Mouse (Mus musculus): ENCODE results near the gene Crispld2. TPM values are rescaled to one million over a fixed set of nuclear protein-coding genes. Genes with fewer than 3 reads are reported as not detected.

Gene Crispld2
- polyA plus RNA-seq, 1 experiment: not detected

DNA sequence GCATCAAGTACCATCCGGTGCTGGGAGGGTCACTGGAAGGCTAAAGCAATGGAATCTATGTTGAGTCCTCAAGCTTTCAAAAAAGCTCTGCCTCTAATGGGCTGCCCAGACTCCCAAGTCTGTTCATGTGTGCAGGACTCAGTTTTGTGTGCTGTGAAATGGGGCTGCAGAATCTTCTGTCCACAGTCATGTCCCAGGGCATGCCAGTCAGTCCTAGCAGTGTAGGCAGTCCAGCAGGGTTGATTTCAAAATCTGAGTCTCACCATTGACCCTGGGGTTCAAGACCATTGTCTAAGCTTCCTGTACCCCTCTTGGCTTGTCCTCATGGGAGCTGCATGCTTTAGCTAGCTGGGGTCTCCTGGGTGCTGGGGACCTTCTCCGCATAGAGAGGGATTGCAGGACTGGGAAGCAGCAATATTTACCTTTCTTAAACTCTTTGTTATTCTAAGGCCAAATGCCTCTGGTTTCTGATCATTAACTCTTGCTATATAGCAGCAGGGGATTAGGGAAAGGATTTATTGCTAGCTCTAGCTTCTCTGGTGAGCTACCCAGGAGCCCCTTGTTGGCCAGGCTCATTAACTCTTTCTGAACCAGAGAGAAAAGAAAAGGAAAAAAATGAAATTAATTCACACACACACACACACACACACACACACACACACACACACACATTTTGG lies 12.6 kb downstream of the Crispld2 start:
- no peak overlapping the region for H3K4me3 ChIP-seq (replicated peaks)
- H3K9me3 ChIP-seq (ENCODE audit: control insufficient read depth, low read length): peaks cover under 1% of the 10 kb centered on the region; the same call in 1 of the 2 replicates
- no peaks in the 10 kb centered on the region for H3K27me3 ChIP-seq (ENCODE audit: control insufficient read depth)
- no peaks in the 10 kb centered on the region for H3K36me3 ChIP-seq (ENCODE audit: control insufficient read depth)
- no peaks in the 10 kb centered on the region for H3K4me1 ChIP-seq (ENCODE audit: control insufficient read depth)
- TF ChIP-seq GATA1 (IDR thresholded peaks at IDR 0.05; ENCODE audit: low read length): no peak
- no peak for TF ChIP-seq TAL1 (IDR thresholded peaks at IDR 0.05; ENCODE audit: low read length)

DNA sequence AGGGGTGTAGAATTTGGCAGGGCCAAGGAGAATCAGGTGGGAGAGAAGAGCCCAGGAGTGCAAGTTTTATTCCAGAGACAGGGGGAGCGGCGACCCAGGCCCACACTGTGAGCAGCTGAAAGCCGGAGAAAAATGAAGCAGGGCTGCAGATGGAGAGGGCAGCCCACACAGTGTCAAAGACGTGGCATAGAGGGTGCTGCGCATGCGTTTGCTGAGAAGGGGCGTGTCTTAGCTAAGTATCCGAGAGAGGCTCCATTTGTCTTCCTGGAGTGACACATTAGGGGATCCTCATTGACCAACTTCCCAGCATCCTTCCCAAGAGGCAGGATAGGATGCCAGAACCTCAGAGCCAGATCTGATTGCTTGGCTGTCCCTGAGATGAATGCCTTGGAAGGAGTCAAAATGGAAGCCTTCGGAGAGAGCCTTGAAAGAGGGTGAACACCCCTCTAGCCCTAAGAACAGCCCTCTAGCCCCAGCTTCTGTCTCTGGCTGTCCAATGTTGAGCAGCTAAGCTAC lies 14.5 kb downstream of the Crispld2 start:
- no peak for TF ChIP-seq TAL1 (IDR thresholded peaks at IDR 0.05; ENCODE audit: low read length)
- TF ChIP-seq GATA1 (IDR thresholded peaks at IDR 0.05; ENCODE audit: low read length): no peak
- H3K27me3 ChIP-seq (ENCODE audit: control insufficient read depth): no peaks in the 10 kb centered on the region

DNA sequence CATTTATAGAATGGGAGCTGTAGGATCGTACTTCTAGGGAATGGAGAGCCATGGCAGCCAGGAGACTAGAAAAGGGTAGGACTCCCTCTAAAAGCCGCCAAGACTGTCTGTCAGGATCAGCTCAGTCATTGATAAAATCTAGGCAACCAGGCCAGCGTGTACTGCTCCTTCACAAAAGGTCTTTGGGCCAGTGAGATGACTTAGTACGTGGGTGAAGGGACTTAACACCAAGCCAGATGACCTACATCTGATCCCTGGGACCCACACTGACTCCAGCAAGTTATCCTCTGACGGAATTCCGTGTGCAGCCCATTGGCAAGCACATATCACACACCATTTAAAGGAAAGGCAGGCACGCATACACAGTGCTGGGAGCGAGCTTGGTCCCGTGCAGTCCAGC lies 14.9 kb downstream of the Crispld2 start:
- TF ChIP-seq TAL1 (IDR thresholded peaks at IDR 0.05; ENCODE audit: low read length): no peak
- Histone ChIP-seq H3K4me3 (replicated peaks) (no peak overlapping the region), H3K9me3 (ENCODE audit: control insufficient read depth, low read length) (no peaks in the 10 kb centered on the region), H3K36me3 (ENCODE audit: control insufficient read depth) (no peaks in the 10 kb centered on the region), H3K4me1 (ENCODE audit: control insufficient read depth) (no peaks in the 10 kb centered on the region), H3K27me3 (ENCODE audit: control insufficient read depth) (no peaks in the 10 kb centered on the region)

More for the DNA sequence above, 14.5 kb downstream of the Crispld2 start:
- Histone ChIP-seq H3K36me3 (ENCODE audit: control insufficient read depth) (no peaks in the 10 kb centered on the region), H3K4me3 (replicated peaks) (no peak overlapping the region), H3K4me1 (ENCODE audit: control insufficient read depth) (no peaks in the 10 kb centered on the region), H3K9me3 (ENCODE audit: control insufficient read depth, low read length) (no peaks in the 10 kb centered on the region)

DNA sequence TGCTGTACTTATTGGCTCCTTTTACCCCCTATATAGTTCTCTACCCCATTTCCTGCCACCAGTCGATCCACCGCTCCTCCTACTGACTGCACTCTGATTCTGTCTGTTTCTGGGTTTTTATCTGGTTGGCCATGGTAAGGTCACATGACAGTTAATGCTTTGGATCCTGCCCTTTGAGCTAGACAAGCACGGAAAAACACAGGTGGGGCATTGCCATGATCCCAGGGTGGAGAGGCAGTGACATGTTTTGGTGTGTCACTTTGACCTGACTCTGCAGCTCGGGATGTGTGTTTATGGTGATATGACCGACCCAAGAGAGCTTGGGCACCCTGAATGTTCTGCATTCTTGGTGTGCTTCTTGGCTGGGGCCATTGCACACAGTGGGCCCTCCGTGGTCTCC lies 17.0 kb downstream of the Crispld2 start:
- Histone ChIP-seq H3K4me3 (replicated peaks) (no peak overlapping the region), H3K4me1 (ENCODE audit: control insufficient read depth) (no peaks in the 10 kb centered on the region), H3K9me3 (ENCODE audit: control insufficient read depth, low read length) (no peaks in the 10 kb centered on the region), H3K36me3 (ENCODE audit: control insufficient read depth) (no peaks in the 10 kb centered on the region), H3K27me3 (ENCODE audit: control insufficient read depth) (no peaks in the 10 kb centered on the region)
- no peak for TF ChIP-seq GATA1 (IDR thresholded peaks at IDR 0.05; ENCODE audit: low read length)
- no peak for TF ChIP-seq TAL1 (IDR thresholded peaks at IDR 0.05; ENCODE audit: low read length)

DNA sequence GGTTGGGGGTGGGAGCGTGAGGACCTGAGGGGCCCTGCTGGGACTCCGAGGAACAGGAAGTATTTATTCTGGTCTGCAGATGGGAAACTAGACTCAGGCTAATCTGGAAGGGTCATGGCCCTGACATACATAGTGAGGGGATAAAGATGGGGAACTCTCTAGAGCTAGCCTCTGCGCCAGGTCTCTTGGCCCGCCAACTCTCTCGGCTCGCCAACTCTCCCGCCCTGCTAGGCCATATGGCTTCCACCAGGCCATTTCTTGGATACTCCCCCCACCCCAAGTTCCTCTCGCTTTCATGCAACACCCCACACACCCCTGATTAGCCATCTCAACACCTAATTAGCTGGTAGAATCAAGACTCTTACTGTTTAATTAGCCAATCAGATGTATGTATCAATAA lies 20.3 kb downstream of the Crispld2 start:
- no peak for TF ChIP-seq GATA1 (IDR thresholded peaks at IDR 0.05; ENCODE audit: low read length)
- no peak for TF ChIP-seq TAL1 (IDR thresholded peaks at IDR 0.05; ENCODE audit: low read length)
- Histone ChIP-seq H3K36me3 (ENCODE audit: control insufficient read depth) (no peaks in the 10 kb centered on the region), H3K27me3 (ENCODE audit: control insufficient read depth) (no peaks in the 10 kb centered on the region), H3K4me1 (ENCODE audit: control insufficient read depth) (no peaks in the 10 kb centered on the region), H3K9me3 (ENCODE audit: control insufficient read depth, low read length) (no peaks in the 10 kb centered on the region), H3K4me3 (replicated peaks) (no peak overlapping the region)

DNA sequence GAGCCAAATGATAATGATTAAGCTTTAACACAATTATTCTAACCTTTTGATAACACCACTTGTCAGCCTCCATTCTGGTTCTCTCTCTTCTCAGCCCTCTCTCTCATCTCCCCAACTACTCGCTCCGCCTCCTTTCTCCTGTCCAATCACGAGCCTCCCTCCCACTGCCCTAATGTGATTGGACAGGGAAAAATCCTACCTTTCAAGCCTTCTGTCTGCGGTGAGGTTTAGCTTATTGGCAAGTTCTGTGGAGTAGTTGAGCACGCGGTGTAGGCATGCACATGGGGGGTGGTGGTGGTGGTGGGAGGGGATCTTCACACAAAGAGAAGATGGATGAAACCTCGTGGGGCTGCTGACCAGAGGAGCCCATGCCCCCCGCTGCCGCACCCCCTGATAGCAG lies 20.7 kb downstream of the Crispld2 start:
- no peaks in the 10 kb centered on the region for H3K27me3 ChIP-seq (ENCODE audit: control insufficient read depth)
- H3K4me3 ChIP-seq (replicated peaks): no peak overlapping the region
- no peaks in the 10 kb centered on the region for H3K9me3 ChIP-seq (ENCODE audit: control insufficient read depth, low read length)
- no peaks in the 10 kb centered on the region for H3K4me1 ChIP-seq (ENCODE audit: control insufficient read depth)
- TF ChIP-seq GATA1 (IDR thresholded peaks at IDR 0.05; ENCODE audit: low read length): no peak
- TF ChIP-seq TAL1 (IDR thresholded peaks at IDR 0.05; ENCODE audit: low read length): no peak
- no peaks in the 10 kb centered on the region for H3K36me3 ChIP-seq (ENCODE audit: control insufficient read depth)

DNA sequence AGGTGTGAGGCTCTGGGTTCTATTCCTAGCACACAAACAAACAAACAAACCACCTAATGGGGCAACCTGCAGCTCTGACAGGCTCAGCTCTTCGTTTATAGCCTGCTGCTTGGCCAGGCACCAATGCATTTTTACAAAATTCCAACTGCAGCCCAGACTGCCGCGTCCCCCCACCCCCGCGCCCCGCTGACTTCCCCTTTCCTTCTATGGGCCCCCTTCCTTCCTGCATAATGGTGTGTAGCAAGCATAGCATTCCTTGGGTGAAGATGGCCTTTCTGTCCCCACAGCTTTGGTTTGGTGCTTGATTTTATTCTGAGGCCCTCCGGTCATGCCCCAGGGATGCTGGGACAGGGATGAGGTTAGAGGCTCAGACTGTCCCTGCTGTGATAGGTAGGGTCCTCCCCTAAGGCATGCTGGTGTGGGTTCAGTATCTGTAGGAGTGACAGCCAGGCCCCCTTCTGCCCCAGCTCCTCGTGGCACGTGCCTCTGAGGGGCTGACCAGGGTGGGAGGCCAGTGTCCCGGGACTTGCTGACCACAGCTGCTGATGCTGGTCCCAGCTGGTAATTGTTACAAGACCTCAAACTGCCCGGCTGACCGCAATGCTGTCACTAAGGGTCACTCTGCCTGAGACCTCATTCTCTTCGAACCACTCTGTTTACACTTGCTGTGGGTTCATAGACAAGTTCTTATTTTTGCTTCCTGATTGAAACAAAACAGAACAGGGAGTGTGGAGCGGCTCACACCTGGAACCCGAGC lies 22.2 kb downstream of the Crispld2 start:
- Histone ChIP-seq H3K9me3 (ENCODE audit: control insufficient read depth, low read length) (no peaks in the 10 kb centered on the region), H3K27me3 (ENCODE audit: control insufficient read depth) (no peaks in the 10 kb centered on the region), H3K4me1 (ENCODE audit: control insufficient read depth) (no peaks in the 10 kb centered on the region), H3K4me3 (replicated peaks) (no peak overlapping the region), H3K36me3 (ENCODE audit: control insufficient read depth) (no peaks in the 10 kb centered on the region)
- TF ChIP-seq TAL1 (IDR thresholded peaks at IDR 0.05; ENCODE audit: low read length) (no peak), GATA1 (IDR thresholded peaks at IDR 0.05; ENCODE audit: low read length) (no peak)

DNA sequence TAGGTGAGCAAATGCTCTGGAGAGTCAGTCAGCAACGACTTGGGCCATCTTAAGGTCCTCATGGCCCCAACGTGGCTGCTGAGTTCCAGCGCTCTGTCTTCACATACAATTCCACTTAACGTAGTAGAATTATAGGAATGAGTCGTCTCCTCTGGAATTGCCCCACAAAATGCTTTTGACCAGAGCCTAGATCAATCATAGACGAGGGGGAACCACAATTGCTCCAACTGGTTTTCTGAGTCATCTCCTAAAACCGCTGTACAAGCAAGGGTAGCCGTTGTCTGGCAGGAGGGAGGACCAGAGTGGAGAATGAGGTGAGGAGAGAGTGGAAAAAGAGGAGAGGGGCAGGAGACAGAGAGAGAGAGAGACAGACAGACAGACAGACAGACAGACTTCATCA lies 23.7 kb downstream of the Crispld2 start:
- no peak overlapping the region for H3K4me3 ChIP-seq (replicated peaks)

DNA sequence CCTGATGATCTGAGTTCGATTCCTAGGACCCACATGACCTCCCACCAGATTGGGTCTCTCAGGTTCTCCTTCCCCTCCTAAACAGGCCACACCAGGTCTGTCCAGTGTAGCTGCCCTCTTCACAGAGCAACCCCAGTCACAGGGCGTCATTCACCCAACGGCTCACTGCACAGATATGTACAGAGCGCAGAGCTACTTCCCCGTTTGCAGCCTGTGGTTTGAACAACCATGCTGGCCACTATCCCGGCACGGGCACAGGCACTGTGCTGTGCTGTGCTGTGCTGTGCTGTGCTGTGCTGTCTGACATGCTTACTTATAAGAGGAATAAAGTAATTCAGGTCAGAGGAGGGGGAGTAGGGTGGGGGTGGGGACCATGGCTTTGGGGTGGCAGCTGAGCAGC lies 24.2 kb downstream of the Crispld2 start:
- no peak overlapping the region for H3K4me3 ChIP-seq (replicated peaks)
- H3K27me3 ChIP-seq (ENCODE audit: control insufficient read depth): no peaks in the 10 kb centered on the region
- H3K36me3 ChIP-seq (ENCODE audit: control insufficient read depth): no peaks in the 10 kb centered on the region
- no peaks in the 10 kb centered on the region for H3K4me1 ChIP-seq (ENCODE audit: control insufficient read depth)
- no peak for TF ChIP-seq TAL1 (IDR thresholded peaks at IDR 0.05; ENCODE audit: low read length)
- TF ChIP-seq GATA1 (IDR thresholded peaks at IDR 0.05; ENCODE audit: low read length): no peak
- no peaks in the 10 kb centered on the region for H3K9me3 ChIP-seq (ENCODE audit: control insufficient read depth, low read length)

More for the DNA sequence above, 23.7 kb downstream of the Crispld2 start:
- TF ChIP-seq GATA1 (IDR thresholded peaks at IDR 0.05; ENCODE audit: low read length): no peak
- TF ChIP-seq TAL1 (IDR thresholded peaks at IDR 0.05; ENCODE audit: low read length): no peak
- Histone ChIP-seq H3K27me3 (ENCODE audit: control insufficient read depth) (no peaks in the 10 kb centered on the region), H3K9me3 (ENCODE audit: control insufficient read depth, low read length) (no peaks in the 10 kb centered on the region), H3K4me1 (ENCODE audit: control insufficient read depth) (no peaks in the 10 kb centered on the region), H3K36me3 (ENCODE audit: control insufficient read depth) (no peaks in the 10 kb centered on the region)
